Mouse (Mus musculus): Measurements from ENCODE around the gene Coch.
A peak's percentile ranks its signal among the peaks of the same experiment; 100 is the strongest.
"Not testable (repeated sequence)": the region's sequence is repeated elsewhere in the genome, so short reads cannot be mapped to it uniquely, and the experiment has no call there.

The Coch gene

DNA sequence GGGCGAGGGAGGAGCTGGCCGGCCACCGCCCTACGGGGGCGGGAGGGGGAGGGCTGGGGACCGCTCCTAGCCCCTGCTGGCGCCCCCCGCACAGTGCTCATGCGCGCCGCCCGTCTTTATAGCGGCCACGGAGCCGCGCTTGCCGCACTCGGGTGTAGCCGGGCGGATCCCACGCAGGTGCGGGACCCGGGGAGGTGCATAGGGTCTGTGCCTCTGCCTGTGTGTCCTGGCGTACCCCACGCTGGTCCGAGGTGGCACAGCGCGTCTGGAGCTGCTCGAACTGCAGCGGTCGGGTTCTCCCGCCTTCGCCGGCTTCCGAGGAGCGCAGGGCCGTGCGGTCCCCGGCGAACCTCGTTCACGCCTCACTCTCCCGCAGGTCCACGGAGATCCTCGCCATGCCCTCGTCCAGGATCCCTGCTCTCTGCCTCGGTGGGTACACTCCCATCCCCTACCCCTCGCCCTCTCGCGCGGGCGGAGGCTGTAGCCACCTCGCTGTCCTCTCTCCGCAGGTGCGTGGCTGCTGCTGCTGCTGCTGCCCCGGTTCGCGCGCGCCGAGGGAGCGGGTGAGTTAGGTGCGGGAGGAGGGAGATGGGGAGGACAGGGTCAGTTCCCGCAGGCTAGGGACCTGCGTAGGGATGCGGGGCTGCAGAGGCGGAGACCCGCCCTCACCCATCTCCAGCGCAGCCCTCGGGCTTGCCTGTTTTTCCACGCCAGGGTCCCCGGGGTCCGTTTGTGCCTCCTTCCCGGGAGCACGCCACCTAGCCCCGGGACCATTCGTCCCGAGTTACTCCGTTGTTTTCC is at the start of gene Coch:
Gene Coch, plus strand, starts transcription at position 113 of the 801 bp plus-strand sequence.
- peak; percentile 10 for DNase-seq (ENCODE audit: low spot score)

DNA sequence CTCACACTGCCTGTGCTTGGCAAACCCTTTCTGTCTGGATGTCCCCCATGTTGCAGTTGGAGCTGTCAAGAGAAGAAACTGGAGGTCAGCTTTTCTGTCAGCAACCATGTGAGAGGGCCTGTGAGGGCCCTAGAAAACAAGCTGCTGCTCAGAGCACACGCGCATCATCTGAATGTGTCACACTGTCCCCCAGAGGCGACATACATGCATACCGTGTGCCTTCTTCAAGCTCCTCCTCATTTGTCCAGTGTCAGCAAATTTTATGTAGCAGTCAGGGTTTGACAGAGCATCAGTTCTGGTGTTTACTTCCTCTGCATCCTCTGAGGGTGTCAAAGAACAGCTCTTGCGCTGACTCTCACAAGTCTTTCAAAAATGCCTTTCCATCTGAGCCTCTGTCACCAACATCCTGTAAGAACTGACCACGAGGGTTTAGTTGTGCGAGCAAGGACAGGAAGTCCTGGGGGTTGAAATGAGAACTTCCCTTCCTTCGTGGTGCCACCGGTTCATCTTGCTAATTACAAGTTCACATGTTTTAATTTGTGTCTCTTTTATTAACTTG is 49.7 kb upstream of the Coch start:
- no peak for DNase-seq (ENCODE audit: low spot score)

DNA sequence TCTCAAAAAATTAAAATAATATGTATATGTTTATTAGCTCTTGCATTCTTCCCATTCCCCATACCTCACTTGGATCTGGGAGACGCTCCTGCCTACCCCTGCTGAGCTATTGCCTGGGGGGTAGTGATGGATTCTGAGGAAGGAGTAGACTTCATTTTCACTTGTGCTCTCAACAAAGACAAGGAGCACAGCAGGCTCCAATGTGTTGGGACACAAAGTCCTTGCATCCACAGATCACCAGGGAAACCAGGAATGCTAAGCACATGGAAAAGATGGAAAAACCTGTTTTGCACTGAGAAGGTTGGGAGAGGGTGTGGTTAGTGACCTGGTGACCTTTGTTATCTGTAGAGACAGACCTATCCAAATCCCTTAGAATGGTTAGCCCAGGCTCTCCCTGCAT is 38.1 kb upstream of the Coch start:
- DNase-seq (ENCODE audit: low spot score), result no peak

GRCm38 (mm10) chr12:51561416-51561815 is 31.7 kb upstream of the Coch start:
- DNase-seq (ENCODE audit: low spot score), result no peak

GRCm38 (mm10) chr12:51567225-51567624 is 25.9 kb upstream of the Coch start:
- DNase-seq (ENCODE audit: low spot score), result no peak

DNA sequence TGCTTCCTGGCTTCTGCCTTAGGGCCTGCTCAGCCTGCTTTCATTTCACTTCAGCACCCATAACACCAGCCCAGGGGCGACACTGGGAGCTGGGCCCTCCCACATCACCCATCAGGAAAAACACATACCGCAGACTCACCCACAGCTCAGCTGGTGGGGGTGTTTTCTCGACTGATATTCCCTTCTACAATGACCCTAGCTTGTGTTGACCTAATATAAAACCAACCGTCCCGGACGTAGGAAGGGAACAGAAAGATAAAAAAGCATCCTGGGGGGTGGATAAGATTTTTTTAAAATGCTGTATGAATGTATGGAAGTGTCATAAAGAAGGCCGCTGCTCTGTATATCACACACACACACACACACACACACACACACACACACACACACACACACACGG is 23.7 kb upstream of the Coch start:
- DNase-seq (ENCODE audit: low spot score), result no peak

- DNase-seq (ENCODE audit: low spot score), result no peak
These were observed 23.2 kb upstream of the Coch start for GRCm38 (mm10) chr12:51569944-51570343.

GRCm38 (mm10) chr12:51572651-51573050 is 20.5 kb upstream of the Coch start:
- DNase-seq (ENCODE audit: low spot score), result no peak

DNA sequence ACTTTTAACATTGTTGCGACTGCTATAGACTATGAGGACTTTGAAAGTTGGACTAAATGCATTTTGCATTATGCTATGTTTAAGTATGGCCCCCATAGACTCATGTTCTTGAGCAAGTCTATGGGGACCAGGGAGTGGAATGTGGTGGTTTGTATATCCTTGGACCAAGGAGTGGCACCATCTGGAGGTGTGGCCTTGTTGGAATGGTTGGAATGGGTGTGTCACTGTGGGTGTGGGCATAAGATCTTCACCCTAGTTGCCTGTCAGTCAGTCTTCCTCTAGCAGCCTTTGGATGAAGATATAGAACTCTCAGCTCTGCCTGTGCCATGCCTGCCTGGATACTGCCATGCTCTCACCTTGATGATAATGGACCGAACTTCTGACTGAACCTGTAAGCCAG is 15.3 kb upstream of the Coch start:
- not testable (repeated sequence) for DNase-seq (ENCODE audit: low spot score)

DNA sequence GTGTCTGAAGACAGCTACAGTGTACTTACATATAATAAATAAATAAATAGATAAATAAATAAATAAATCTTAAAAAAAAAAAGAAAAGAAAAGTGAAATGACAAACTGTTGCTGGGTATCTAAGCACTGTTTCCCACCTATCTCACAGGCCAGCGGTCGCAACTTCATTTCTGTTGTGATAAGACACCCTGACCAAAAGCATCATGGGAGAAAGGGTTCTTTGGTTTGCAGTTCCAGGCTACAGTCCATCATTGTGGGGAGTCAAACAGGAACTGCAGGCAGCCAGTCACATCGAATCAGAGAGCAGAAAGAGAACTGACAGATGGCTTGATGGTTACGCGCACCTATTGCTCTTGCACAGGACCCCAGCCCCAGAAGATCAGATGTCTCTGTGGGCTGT is 3.9 kb upstream of the Coch start:
- DNase-seq (ENCODE audit: low spot score), result no peak

- no peak for DNase-seq (ENCODE audit: low spot score)
These were observed 1.2 kb upstream of the Coch start for GRCm38 (mm10) chr12:51591921-51592320.

DNA sequence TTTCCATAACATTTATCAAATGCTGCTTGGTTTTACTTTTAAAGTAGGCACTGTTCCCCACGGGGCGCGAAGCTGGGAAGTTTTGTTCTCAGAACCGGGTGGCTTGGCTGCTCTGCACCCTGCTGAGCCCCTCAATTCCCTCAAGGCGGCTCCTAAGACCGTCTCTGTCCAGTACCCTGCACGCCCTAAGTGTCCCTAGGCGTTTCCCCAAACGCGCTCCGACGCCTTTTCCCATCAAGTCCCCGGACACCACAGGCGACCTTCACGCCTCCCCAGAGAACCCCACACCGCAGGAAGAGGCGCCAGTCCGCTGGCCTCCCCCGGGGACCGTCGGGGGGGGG is 283 bp upstream of the Coch start:
- peak; percentile 5 for DNase-seq (ENCODE audit: low spot score)

GRCm38 (mm10) chr12:51594030-51594470 is 909 bp downstream of the Coch start:
- DNase-seq (ENCODE audit: low spot score), result no peak

DNA sequence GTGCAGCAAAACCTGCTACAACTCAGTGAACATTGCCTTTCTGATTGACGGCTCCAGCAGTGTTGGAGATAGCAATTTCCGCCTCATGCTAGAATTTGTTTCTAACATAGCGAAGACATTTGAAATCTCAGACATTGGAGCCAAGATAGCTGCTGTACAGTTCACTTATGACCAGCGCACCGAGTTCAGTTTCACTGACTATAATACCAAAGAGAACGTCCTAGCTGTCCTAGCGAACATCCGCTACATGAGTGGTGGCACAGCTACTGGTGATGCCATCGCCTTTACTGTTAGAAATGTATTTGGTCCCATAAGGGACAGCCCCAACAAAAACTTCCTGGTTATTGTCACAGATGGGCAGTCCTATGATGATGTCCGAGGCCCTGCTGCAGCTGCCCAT is 10.2 kb downstream of the Coch start:
- no peak for DNase-seq (ENCODE audit: low spot score)

DNA sequence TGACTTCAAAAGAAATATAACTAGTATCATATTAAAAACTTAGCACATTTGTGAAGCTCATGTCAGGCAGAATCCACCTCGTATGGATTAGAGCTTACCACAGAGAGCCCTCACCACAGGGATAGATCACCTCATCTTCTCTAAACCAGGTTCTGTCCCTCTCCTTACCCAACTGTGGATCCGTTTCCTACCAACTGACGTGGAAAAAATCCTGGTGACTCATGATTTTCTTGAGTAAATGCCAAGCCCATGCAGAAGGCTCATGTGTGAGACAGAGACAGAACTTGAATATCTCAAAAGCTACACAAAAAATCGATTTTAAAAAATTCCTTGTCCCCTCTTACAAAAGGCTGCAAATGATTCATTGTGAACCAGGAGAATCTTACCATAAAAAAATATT is 13.0 kb downstream of the Coch start:
- DNase-seq (ENCODE audit: low spot score), result no peak

GRCm38 (mm10) chr12:51612361-51612760 is 19.2 kb downstream of the Coch start:
- DNase-seq (ENCODE audit: low spot score), result no peak

DNA sequence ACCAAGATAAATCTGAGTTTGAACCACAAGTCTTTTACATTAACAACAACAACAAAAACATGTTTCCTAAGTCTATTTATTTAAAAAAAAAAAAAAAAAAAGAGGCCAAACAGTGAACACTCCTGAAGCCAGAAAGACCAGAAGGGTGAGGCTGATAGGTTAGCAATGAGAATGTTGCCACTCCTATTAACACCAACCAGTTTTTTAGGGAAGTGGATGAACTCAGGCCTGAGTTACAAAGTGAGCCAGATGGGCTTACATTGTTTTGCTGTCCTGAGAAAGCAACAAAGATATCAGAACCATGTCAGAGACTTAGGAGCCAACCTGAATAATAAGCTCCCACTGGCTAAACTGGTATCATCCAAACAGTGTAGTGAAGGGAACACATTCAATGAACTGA is 27.4 kb downstream of the Coch start:
- no peak for DNase-seq (ENCODE audit: low spot score)

GRCm38 (mm10) chr12:51621161-51621560 is 28.0 kb downstream of the Coch start:
- no peak for DNase-seq (ENCODE audit: low spot score)

- no peak for DNase-seq (ENCODE audit: low spot score)
These were observed 29.7 kb downstream of the Coch start for GRCm38 (mm10) chr12:51622670-51623365.

- no peak for DNase-seq (ENCODE audit: low spot score)
These were observed 30.2 kb downstream of the Coch start for GRCm38 (mm10) chr12:51623366-51623694.

GRCm38 (mm10) chr12:51633481-51633880 is 40.3 kb downstream of the Coch start:
- no peak for DNase-seq (ENCODE audit: low spot score)

DNA sequence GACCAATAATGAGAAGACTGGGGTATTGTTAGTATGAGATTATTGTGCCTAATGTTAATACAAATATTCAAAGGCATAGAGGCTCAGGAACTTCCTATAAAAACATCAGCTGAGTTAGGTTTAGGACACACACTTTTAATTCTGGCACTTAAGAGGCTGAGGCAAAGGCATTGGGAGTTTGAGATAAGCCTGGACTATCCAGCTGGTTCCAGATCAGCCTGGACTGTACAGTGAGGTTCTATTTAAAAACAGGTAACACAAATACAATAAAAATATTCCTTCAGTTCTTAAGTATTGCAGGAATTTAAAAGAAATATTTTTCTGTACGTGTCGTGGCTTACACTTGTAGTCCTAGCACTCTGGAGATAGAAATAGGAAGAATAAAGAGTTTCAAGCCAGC is 43.1 kb downstream of the Coch start:
- no peak for DNase-seq (ENCODE audit: low spot score)

GRCm38 (mm10) chr12:51636689-51637470 is 43.7 kb downstream of the Coch start:
- DNase-seq (ENCODE audit: low spot score), result no peak

Measured in ovary, postnatal 14 days (tissue).